Mouse (Mus musculus): ENCODE results near the gene Krt14.

DNA sequence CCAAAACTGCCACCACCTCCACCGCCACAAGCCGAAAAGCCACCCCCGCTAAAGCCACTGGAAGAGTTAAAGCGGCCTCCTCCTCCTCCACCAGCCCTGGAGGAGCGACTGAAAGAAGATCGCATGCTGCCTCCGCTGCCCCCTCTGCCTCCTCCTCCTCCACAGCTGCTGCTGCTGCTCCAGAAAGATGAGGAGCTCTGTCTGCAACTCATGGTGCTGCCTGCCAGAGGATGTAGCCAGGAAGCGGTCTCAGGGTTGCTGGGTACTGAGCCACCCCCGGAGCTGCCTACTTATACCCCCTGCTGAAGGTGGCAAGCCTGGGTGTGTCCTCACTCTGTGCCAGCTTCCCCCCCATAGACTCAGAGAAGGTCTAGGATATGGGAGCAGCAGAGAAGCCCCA, 14.4 kb downstream of the Krt14 start, which contains the start of gene Krt9:
- TF ChIP-seq CTCF (IDR thresholded peaks at IDR 0.05; ENCODE audit: low read depth, low read length), result no peak
- no peak for TF ChIP-seq POLR2A (IDR thresholded peaks at IDR 0.05; ENCODE audit: borderline replicate concordance, low read depth, low read length)

Data from bone marrow macrophage, adult 2 months (primary cell).